Mouse (Mus musculus) midbrain, embryonic 14.5 days (tissue): ENCODE measurements around the gene Gm20696. TPM values are rescaled to one million over a fixed set of nuclear protein-coding genes. Genes with fewer than 3 reads are reported as not detected.

ENCODE experiments used
- ATAC-seq: fragments of 200-750 bp; cut with Nextera tagmentation; 2 replicates; pipeline ENCODE4 v1.8.0; 2017; ENCODE audit warnings: moderate number of reproducible peaks, moderate library complexity; ENCODE audit not compliant: low FRiP score, low TSS enrichment
- DNase-seq: peaks from one replicate; pipeline ENCODE4 v3.0.0-alpha.2; 2015
- H3K27ac ChIP-seq: fragments of 300-500 bp; sonication (generic); replicated peaks from 2 replicates; pipeline ENCODE4 v1.5.1; 2014; ENCODE audit warnings: mild to moderate bottlenecking, low read depth, low read length, moderate library complexity
- H3K27me3 ChIP-seq: fragments of 300-500 bp; sonication (generic); 2 replicates; pipeline ENCODE4 v1.6.1; 2014; ENCODE audit warnings: low read length, control low read depth, mixed read lengths; ENCODE audit not compliant: control insufficient read depth, insufficient read depth
- H3K36me3 ChIP-seq: fragments of 300-500 bp; sonication (generic); 2 replicates; pipeline ENCODE4 v1.6.1; 2014; ENCODE audit warnings: low read length, control low read depth; ENCODE audit not compliant: control insufficient read depth, insufficient read depth
- H3K4me1 ChIP-seq: fragments of 300-500 bp; sonication (generic); 2 replicates; pipeline ENCODE4 v1.6.1; 2014; ENCODE audit warnings: mild to moderate bottlenecking, antibody characterized with exemption, low read length, control low read depth; ENCODE audit not compliant: control insufficient read depth, insufficient read depth
- H3K4me2 ChIP-seq: fragments of 300-500 bp; sonication (generic); 2 replicates; pipeline ENCODE4 v1.6.1; 2014; ENCODE audit warnings: mild to moderate bottlenecking, low read length, moderate library complexity
- H3K4me3 ChIP-seq: fragments of 300-500 bp; sonication (generic); replicated peaks from 2 replicates; pipeline ENCODE4 v1.5.1; 2014; ENCODE audit warnings: low read depth, low read length
- H3K9ac ChIP-seq: fragments of 300-500 bp; sonication (generic); replicated peaks from 2 replicates; pipeline ENCODE4 v1.6.1; 2014; ENCODE audit warnings: mild to moderate bottlenecking, low read length, moderate library complexity
- H3K9me3 ChIP-seq: fragments of 300-500 bp; sonication (generic); 2 replicates; pipeline ENCODE4 v1.6.1; 2016; ENCODE audit warnings: low read length, control low read depth, mixed read lengths; ENCODE audit not compliant: control insufficient read depth
- WGBS: fragments of 180-500 bp; shearing (Covaris S2); extraction: QIAGEN DNeasy Blood & Tissue Kit; methylation state at CpG from one replicate; pipeline ENCODE4 v1.1.7; 2014; 5-methylcytosine and 5-hydroxymethylcytosine counted together
- polyA plus RNA-seq: library from polyadenylated mRNA; unstranded; fragments of >200 nt; fragmentation: Nextera tagmentation; extraction: Ambion mirVana; gene quantifications from 2 replicates; pipeline ENCODE4 v1.2.1, GENCODE M21; 2014

Gene Gm20696
- polyA plus RNA-seq, 1 experiment from 2014 or later, result 4.0 TPM

DNA sequence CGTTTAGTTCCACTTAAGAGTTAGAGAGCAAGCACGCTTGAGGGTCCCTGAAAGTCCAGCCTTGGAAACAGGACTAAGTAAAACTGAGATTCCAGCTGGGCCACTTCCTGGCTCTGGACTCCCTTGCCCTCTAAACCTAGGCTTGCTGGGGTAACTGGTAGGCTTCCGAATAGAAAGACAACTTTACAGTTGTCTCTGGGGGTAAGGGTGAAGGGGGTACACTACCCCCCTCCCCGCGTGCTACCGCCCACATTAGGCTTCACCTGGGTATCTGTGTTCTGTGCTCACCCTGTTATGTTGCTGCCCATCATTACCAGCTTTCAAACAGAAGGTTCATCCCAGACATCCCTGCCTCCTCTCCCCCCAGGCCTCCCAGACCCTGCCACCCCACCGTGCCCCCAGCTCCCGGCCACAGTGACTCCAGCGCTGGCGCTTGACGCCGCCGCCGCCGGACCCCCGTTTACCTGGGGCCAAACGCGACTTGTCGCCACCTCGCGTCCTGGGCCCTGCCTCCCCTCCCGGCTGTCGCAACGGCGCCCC is 25.1 kb upstream of the Gm20696 start:
- WGBS, result 6% methylated on average over 25 of the region's 25 CpGs
- Histone ChIP-seq H3K27ac (peak overlapping the region; percentile 92), H3K4me3 (peak overlapping the region; percentile 65), H3K36me3 (no peaks in the 10 kb centered on the region), H3K4me2 (peak overlapping the region; percentile 86), H3K9me3 (no peaks in the 10 kb centered on the region), H3K9ac (peak overlapping the region; percentile 82), H3K27me3 (peaks cover 23% of the 10 kb centered on the region; the same call in 1 of the 2 replicates), H3K4me1 (peaks cover 12% of the 10 kb centered on the region; the same call in 1 of the 2 replicates)
- ATAC-seq, result peak; percentile 59; the same call in 1 of the 2 replicates
- peak; percentile 36 for DNase-seq

GRCm38 (mm10) chr6:99688513-99688912 is 21.9 kb upstream of the Gm20696 start:
- Histone ChIP-seq H3K27me3 (peaks cover 18% of the 10 kb centered on the region; the same call in 1 of the 2 replicates), H3K36me3 (no peaks in the 10 kb centered on the region), H3K9me3 (0 out of 2 replicates have a peak, but pooled peaks cover 4% of the 10 kb centered on the region), H3K4me2 (no peak overlapping the region), H3K4me1 (peaks cover 5% of the 10 kb centered on the region; the same call in 1 of the 2 replicates), H3K9ac (no peak overlapping the region), H3K27ac (no peak overlapping the region), H3K4me3 (no peak overlapping the region)
- DNase-seq, result no peak
- WGBS, result 79% methylated on average over 6 of the region's 6 CpGs
- no peak for ATAC-seq

DNA sequence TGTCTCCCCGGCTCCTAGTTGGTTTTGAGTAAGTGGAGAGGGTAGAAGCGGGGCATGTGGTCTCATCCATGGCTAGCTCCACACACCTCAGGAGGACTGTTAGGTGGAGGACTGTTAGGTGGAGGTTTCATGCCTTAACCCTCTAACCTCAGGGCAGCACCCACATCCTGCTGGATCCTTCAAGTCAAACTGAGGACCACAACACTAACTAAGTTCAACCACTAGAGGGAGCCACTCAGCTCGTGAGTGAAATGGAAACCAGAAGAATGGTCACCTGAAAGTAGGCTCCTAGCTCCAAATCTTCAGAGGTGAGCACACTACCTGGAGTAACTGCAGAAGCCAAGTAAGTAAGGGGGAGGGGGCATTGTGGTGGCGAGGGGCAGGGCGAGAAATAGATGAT is 18.3 kb upstream of the Gm20696 start:
- H3K36me3 ChIP-seq, result no peaks in the 10 kb centered on the region
- H3K4me2 ChIP-seq, result no peak overlapping the region
- H3K4me1 ChIP-seq, result no peaks in the 10 kb centered on the region
- H3K27me3 ChIP-seq, result no peaks in the 10 kb centered on the region
- 0 out of 2 replicates have a peak, but pooled peaks cover 4% of the 10 kb centered on the region for H3K9me3 ChIP-seq
- no peak overlapping the region for H3K4me3 ChIP-seq
- DNase-seq (peak; percentile 40), ATAC-seq (no peak)
- 56% methylated on average over 5 of the region's 5 CpGs for WGBS
- no peak overlapping the region for H3K9ac ChIP-seq
- H3K27ac ChIP-seq, result no peak overlapping the region

DNA sequence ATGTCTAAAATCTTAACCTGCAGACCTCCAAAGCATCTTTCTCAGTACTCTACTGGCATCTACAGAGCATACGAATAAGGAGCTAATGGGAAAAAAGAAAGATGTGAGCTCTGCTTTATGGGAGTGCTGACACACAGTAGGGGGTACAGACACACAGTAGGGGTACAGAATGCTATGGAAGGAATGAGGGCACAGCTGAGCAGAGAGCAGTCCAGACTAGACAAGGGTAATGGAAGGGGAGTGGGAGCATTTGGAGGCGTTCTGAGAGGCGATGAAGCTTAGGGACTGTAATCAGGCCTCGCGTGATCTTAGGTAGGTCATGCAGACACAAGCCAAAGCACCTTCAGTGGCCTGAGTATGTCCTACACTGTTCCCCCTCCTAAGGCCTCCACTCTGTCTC is 17.4 kb upstream of the Gm20696 start:
- no peak for DNase-seq
- H3K4me1 ChIP-seq, result no peaks in the 10 kb centered on the region
- no peaks in the 10 kb centered on the region for H3K36me3 ChIP-seq
- 94% methylated on average over 5 of the region's 5 CpGs for WGBS
- no peak overlapping the region for H3K4me3 ChIP-seq
- no peak overlapping the region for H3K4me2 ChIP-seq
- ATAC-seq, result no peak
- 0 out of 2 replicates have a peak, but pooled peaks cover 4% of the 10 kb centered on the region for H3K9me3 ChIP-seq
- H3K27ac ChIP-seq, result no peak overlapping the region
- no peak overlapping the region for H3K9ac ChIP-seq
- H3K27me3 ChIP-seq, result no peaks in the 10 kb centered on the region

GRCm38 (mm10) chr6:99678108-99678507 is 11.5 kb upstream of the Gm20696 start:
- no peak overlapping the region for H3K27ac ChIP-seq

GRCm38 (mm10) chr6:99677325-99677724 is 10.7 kb upstream of the Gm20696 start:
- ATAC-seq (no peak), DNase-seq (no peak)
- no peak overlapping the region for H3K27ac ChIP-seq
- H3K9me3 ChIP-seq, result no peaks in the 10 kb centered on the region
- no peaks in the 10 kb centered on the region for H3K27me3 ChIP-seq
- no peak overlapping the region for H3K4me3 ChIP-seq
- no peak overlapping the region for H3K9ac ChIP-seq
- no peaks in the 10 kb centered on the region for H3K4me1 ChIP-seq
- 88% methylated on average over 8 of the region's 8 CpGs for WGBS
- H3K4me2 ChIP-seq, result no peak overlapping the region
- H3K36me3 ChIP-seq, result no peaks in the 10 kb centered on the region

More at GRCm38 (mm10) chr6:99678108-99678507, 11.5 kb upstream of the Gm20696 start:
- Histone ChIP-seq H3K4me1 (no peaks in the 10 kb centered on the region), H3K36me3 (no peaks in the 10 kb centered on the region), H3K9ac (no peak overlapping the region), H3K27me3 (no peaks in the 10 kb centered on the region), H3K4me2 (no peak overlapping the region), H3K9me3 (no peaks in the 10 kb centered on the region), H3K4me3 (no peak overlapping the region)
- WGBS, result 67% methylated on average over 11 of the region's 11 CpGs
- no peak for ATAC-seq
- peak; percentile 32 for DNase-seq

- Histone ChIP-seq H3K4me2 (no peak overlapping the region), H3K4me3 (no peak overlapping the region), H3K36me3 (no peaks in the 10 kb centered on the region), H3K9ac (no peak overlapping the region), H3K4me1 (peaks cover 17% of the 10 kb centered on the region), H3K27ac (no peak overlapping the region), H3K9me3 (no peaks in the 10 kb centered on the region), H3K27me3 (no peaks in the 10 kb centered on the region)
- ATAC-seq (no peak), DNase-seq (peak; percentile 57)
- WGBS, result 53% methylated on average over 4 of the region's 4 CpGs
Measured at GRCm38 (mm10) chr6:99674482-99674881, 7.9 kb upstream of the Gm20696 start.

DNA sequence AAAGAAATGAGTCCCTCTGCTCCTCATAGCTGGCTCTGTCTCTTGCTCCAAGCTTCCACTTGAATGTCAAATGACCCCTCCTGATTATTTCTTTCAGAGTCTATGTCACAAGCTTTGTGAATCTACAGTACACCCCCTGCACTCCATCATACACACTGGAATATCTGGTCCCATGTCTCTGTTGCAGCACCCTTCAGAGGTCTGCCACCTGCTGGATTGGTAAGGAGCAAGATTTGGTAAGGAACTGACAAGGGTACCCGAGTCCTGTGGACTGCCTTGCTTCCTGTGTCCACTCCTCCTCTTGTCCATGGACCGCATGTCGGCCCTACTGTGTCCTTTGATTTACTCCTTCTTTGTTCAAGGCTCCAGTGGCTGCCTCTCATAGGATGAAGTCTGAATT is 5.2 kb upstream of the Gm20696 start:
- Histone ChIP-seq H3K9ac (no peak overlapping the region), H3K36me3 (no peaks in the 10 kb centered on the region), H3K4me3 (no peak overlapping the region), H3K4me1 (peaks cover 43% of the 10 kb centered on the region), H3K9me3 (no peaks in the 10 kb centered on the region), H3K4me2 (no peak overlapping the region), H3K27ac (no peak overlapping the region), H3K27me3 (no peaks in the 10 kb centered on the region)
- ATAC-seq, result no peak
- no peak for DNase-seq
- 72% methylated on average over 3 of the region's 3 CpGs for WGBS

- H3K4me1 ChIP-seq, result peaks cover 44% of the 10 kb centered on the region
- H3K27me3 ChIP-seq, result no peaks in the 10 kb centered on the region
- DNase-seq, result peak; percentile 86
- H3K36me3 ChIP-seq, result no peaks in the 10 kb centered on the region
- 66% methylated on average over 7 of the region's 7 CpGs for WGBS
- no peak overlapping the region for H3K4me2 ChIP-seq
- no peak for ATAC-seq
- peak overlapping the region; percentile 62 for H3K27ac ChIP-seq
- H3K9me3 ChIP-seq, result no peaks in the 10 kb centered on the region
- H3K4me3 ChIP-seq, result no peak overlapping the region
- H3K9ac ChIP-seq, result no peak overlapping the region
Measured at GRCm38 (mm10) chr6:99670481-99671119, 4.0 kb upstream of the Gm20696 start.
